Mouse (Mus musculus) liver, embryonic 15.5 days (tissue): ENCODE measurements around the gene Phf7. TPM values are rescaled to one million over a fixed set of nuclear protein-coding genes. Genes with fewer than 3 reads are reported as not detected.

Experiments
- ATAC-seq: fragments of 200-750 bp; cut with Nextera tagmentation; 2 replicates; pipeline ENCODE4 v1.8.0; 2017; ENCODE audit warnings: moderate number of reproducible peaks, mild to moderate bottlenecking, moderate library complexity; ENCODE audit not compliant: insufficient read depth
- H3K27ac ChIP-seq: fragments of 300-500 bp; sonication (generic); replicated peaks from 2 replicates; pipeline ENCODE4 v1.5.1; 2015; ENCODE audit warnings: mild to moderate bottlenecking, inconsistent platforms
- H3K27me3 ChIP-seq: fragments of 300-500 bp; sonication (generic); 2 replicates; pipeline ENCODE4 v1.6.1; 2015; ENCODE audit warnings: mild to moderate bottlenecking, inconsistent platforms
- H3K36me3 ChIP-seq: fragments of 300-500 bp; sonication (generic); replicated peaks from 2 replicates; pipeline ENCODE4 v1.6.1; 2015; ENCODE audit warnings: moderate library complexity, mild to moderate bottlenecking, inconsistent platforms
- H3K4me1 ChIP-seq: fragments of 300-500 bp; sonication (generic); replicated peaks from 2 replicates; pipeline ENCODE4 v1.6.1; 2015; ENCODE audit warnings: inconsistent platforms
- H3K4me2 ChIP-seq: fragments of 300-500 bp; sonication (generic); 2 replicates; pipeline ENCODE4 v1.6.1; 2015; ENCODE audit warnings: moderate library complexity, mild to moderate bottlenecking, inconsistent platforms
- H3K4me3 ChIP-seq: fragments of 300-500 bp; sonication (generic); replicated peaks from 2 replicates; pipeline ENCODE4 v1.5.1; 2015; ENCODE audit warnings: mild to moderate bottlenecking, inconsistent platforms
- H3K9ac ChIP-seq: fragments of 300-500 bp; sonication (generic); 2 replicates; pipeline ENCODE4 v1.6.1; 2015; ENCODE audit warnings: moderate library complexity, mild to moderate bottlenecking, inconsistent platforms
- H3K9me3 ChIP-seq: fragments of 300-500 bp; sonication (generic); replicated peaks from 2 replicates; pipeline ENCODE4 v1.6.1; 2016; ENCODE audit warnings: inconsistent platforms
- WGBS: fragments of 180-500 bp; shearing (Covaris S2); methylation state at CpG from one replicate; pipeline ENCODE4 v1.1.7; 2015; ENCODE audit warnings: mixed read lengths; ENCODE audit not compliant: insufficient replicate concordance; 5-methylcytosine and 5-hydroxymethylcytosine counted together
- polyA plus RNA-seq: library from polyadenylated mRNA; unstranded; fragments of >200 nt; fragmentation: Nextera tagmentation; extraction: Ambion mirVana; gene quantifications from 2 replicates; pipeline ENCODE4 v1.2.1, GENCODE M21; 2015

The Phf7 gene
- polyA plus RNA-seq, 1 experiment from 2014 or later, result 6.3 TPM

DNA sequence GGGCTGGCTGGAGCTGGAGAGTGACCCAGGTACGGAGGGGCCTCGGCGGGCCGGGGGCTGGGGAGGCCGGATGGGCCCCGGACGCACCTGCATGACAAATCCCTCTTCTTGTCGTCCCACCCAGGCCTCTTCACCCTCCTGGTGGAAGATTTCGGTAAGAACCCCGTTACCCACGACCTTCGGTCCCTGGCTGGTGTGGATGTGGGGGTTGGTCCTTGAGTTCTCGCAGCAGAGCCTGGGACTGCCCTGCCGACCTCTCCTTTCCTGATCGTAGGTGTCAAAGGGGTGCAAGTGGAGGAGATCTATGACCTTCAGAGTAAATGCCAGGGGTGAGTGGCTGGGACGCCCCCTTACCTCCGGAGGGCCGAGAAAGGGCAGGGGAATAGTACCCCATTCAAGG, 509 bp upstream of the Phf7 start:
- Histone ChIP-seq H3K4me2 (peak overlapping the region; percentile 82), H3K4me3 (peak overlapping the region; percentile 98), H3K36me3 (peaks cover 40% of the 10 kb centered on the region), H3K9ac (peak overlapping the region; percentile 96), H3K9me3 (no peaks in the 10 kb centered on the region), H3K27ac (peak overlapping the region; percentile 79), H3K4me1 (peaks cover 23% of the 10 kb centered on the region), H3K27me3 (no peaks in the 10 kb centered on the region)
- peak; percentile 10 for ATAC-seq
- under 1% methylated on average over 18 of the region's 18 CpGs for WGBS

DNA sequence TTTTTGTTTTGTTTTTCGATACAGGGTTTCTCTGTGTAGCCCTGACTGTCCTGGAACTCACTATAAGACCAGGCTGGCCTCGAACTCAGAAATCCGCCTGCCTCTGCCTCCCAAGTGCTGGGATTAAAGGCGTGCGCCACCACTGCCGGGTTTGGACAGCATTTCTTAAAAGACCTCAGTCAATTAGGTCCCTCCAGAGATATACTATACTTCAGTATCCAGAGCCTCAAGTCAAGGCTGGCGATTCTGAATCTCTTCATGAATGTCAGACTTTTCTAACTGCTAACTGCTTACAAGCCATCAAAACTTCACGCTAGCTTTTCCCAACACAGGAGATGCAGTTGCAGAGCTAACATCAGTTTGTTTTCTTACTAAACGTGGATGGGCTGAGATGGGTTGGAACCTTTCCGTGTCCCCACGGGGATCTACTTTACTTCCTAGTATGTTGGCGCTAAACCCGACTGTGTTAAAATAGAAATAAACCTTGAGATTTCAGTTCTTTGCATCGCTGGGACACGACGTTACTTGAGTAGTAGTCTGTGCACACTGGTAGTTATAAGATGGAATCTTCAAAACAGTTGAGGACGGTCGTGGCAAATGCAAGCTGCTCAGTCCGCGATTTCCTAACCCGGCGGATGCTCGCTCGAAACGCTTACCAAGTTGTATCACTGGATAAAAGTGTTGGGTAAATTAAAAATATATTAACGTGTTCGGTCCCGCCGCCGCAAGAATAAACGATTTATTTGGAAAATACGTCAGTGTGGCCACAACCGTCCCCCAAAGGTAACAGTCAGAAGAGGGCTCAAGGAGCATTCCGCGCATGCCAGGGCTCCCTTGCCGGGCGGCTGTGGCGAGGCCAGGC, 664 bp downstream of the Phf7 start:
- Histone ChIP-seq H3K4me2 (peak overlapping the region; percentile 82), H3K9ac (peak overlapping the region; percentile 75), H3K36me3 (peaks cover 28% of the 10 kb centered on the region), H3K27ac (peak overlapping the region; percentile 89), H3K27me3 (no peaks in the 10 kb centered on the region), H3K9me3 (no peaks in the 10 kb centered on the region), H3K4me3 (peak overlapping the region; percentile 98), H3K4me1 (peaks cover 23% of the 10 kb centered on the region)
- 12% methylated on average over 38 of the region's 38 CpGs for WGBS
- peak; percentile 83 for ATAC-seq

DNA sequence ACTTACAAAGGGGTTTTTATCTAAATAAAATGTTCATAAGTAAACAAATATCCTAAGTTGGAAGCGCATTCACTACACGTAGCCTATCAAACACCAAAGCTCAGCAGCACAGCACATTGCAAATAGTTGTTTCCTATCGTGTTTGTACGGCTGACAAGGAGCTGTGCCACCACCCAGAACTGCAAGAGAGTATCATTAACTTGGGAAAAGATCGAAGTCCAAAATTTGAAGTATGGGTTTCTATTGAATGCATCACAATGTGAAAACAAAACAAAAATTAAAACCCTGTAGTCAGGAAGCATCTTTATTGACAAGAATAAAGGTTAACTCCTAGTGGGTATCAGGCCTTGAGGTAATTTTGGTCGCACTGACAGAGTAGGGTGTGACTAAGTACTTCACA, 2.7 kb downstream of the Phf7 start:
- WGBS, result 78% methylated on average over 6 of the region's 6 CpGs
- H3K27me3 ChIP-seq, result no peaks in the 10 kb centered on the region

DNA sequence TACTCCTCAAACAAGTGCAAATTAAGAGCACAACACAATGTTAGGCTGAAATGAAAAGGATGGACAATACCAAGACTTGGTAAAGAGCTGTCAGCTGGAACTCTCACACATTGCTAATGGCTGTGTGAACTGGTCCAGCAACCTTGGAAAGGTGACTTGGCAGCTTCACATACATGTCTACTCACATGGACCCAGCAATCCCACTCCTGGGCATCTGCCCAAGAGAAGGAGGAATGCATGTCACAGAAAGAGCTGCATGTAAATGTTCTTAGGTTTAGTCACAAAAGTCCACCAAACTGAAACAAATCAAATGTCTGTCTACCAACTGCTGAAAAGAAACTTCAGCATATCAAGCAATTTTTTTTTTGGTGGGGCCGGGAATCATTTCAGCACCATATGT, 5.2 kb downstream of the Phf7 start:
- peaks cover 14% of the 10 kb centered on the region for H3K4me1 ChIP-seq
- H3K27ac ChIP-seq, result no peak overlapping the region
- ATAC-seq, result no peak
- 76% methylated on average over 1 of the region's 1 CpGs for WGBS
- no peaks in the 10 kb centered on the region for H3K9me3 ChIP-seq
- H3K4me2 ChIP-seq, result no peak overlapping the region
- H3K9ac ChIP-seq, result no peak overlapping the region
- no peak overlapping the region for H3K4me3 ChIP-seq
- no peaks in the 10 kb centered on the region for H3K36me3 ChIP-seq
- H3K27me3 ChIP-seq, result no peaks in the 10 kb centered on the region

More for the DNA sequence above, 2.7 kb downstream of the Phf7 start:
- Histone ChIP-seq H3K4me2 (no peak overlapping the region), H3K9me3 (no peaks in the 10 kb centered on the region), H3K36me3 (peaks cover 8% of the 10 kb centered on the region), H3K4me1 (peaks cover 23% of the 10 kb centered on the region), H3K9ac (no peak overlapping the region), H3K4me3 (no peak overlapping the region), H3K27ac (no peak overlapping the region)
- ATAC-seq, result no peak

DNA sequence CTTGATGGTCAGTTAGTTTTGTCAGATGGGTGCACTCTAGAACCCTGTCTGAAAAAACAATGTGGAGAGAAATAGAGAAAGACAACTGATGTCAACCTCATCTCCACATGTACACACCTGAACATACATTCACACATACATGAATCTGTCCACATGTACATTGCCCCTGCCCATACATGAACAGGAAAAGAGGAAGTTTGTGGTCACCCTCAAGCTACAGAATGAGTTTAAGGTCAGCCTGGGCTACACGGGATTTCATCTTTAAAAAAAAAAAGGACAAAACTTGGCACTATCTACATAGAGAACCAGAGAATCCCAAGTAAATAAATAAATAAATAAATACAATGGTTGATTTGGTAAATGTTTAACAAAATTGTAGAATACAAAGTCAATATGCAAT, 6.3 kb downstream of the Phf7 start:
- no peak overlapping the region for H3K4me2 ChIP-seq
- no peak for ATAC-seq
- no peak overlapping the region for H3K27ac ChIP-seq
- H3K4me3 ChIP-seq, result no peak overlapping the region
- no peaks in the 10 kb centered on the region for H3K27me3 ChIP-seq
- no peaks in the 10 kb centered on the region for H3K9me3 ChIP-seq
- H3K4me1 ChIP-seq, result peaks cover 5% of the 10 kb centered on the region
- H3K9ac ChIP-seq, result no peak overlapping the region
- no peaks in the 10 kb centered on the region for H3K36me3 ChIP-seq
- 22% methylated on average over 1 of the region's 1 CpGs for whole genome bisulfite sequencing

DNA sequence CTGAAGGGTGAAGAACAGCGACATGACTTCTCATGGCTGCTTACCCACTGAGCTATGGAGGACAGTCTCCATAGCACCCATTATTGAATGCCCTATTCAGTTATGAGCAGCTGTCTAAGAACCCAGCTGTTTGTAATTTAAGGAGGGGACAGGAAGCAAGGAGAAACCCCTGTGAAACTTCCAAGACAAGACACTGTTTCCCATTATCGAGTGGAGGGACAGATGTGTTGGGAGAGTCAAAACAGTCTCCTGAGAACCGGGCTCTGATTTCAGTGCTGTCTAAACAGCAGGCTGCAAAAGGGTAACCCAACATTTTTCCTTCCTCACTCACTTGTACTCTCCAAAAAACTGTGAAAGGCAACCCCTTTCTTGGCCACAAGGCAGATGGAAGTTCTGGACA, 10.6 kb downstream of the Phf7 start:
- H3K27ac ChIP-seq, result no peak overlapping the region
- no peaks in the 10 kb centered on the region for H3K4me1 ChIP-seq
- WGBS, result 56% methylated on average over 3 of the region's 3 CpGs
- no peaks in the 10 kb centered on the region for H3K9me3 ChIP-seq
- no peak overlapping the region for H3K4me3 ChIP-seq
- H3K4me2 ChIP-seq, result no peak overlapping the region
- no peaks in the 10 kb centered on the region for H3K27me3 ChIP-seq
- no peak for ATAC-seq
- H3K36me3 ChIP-seq, result no peaks in the 10 kb centered on the region
- H3K9ac ChIP-seq, result no peak overlapping the region

DNA sequence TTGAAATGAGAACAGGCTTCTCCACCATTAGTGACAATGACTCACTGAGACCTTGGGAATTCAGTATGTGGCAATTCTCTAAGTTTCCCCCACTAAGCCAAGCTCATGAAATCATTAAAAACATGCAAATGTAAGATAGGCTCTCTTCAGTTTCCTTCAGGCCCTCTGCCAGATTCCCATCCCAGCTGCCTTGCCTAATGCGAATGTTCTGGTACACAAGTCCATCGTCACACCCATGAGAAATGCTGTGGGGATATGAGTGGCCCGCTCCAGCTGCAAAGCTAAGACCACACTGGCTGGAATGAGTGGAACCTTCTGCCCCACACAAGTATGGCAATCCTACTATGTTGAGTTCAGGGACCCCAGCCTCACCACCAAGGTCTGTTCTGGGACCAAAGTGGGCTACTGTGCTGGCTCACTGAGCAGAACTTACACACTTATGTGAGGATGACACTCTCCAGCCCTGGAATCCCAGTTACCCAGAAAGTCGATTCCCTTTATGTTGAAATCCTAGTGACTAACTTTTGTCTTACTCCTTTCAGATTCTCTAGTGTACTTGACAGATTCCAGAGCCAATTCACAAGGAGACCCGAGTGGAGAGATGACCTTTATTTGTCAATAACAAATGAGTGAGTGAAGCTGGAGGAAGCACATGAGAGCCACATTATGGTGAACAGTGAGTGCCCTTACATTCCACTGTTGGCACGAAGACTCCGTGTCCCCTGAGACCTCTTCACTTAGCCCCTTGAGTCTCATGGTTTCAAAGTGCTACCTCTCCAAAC, 13.8 kb downstream of the Phf7 start:
- Histone ChIP-seq H3K27ac (no peak overlapping the region), H3K36me3 (no peaks in the 10 kb centered on the region), H3K4me3 (no peak overlapping the region), H3K4me2 (no peak overlapping the region), H3K4me1 (0 out of 2 replicates have a peak, but pooled peaks cover 13% of the 10 kb centered on the region), H3K9me3 (no peaks in the 10 kb centered on the region), H3K27me3 (peaks cover 13% of the 10 kb centered on the region), H3K9ac (no peak overlapping the region)
- no peak for ATAC-seq
- 77% methylated on average over 7 of the region's 7 CpGs for WGBS

DNA sequence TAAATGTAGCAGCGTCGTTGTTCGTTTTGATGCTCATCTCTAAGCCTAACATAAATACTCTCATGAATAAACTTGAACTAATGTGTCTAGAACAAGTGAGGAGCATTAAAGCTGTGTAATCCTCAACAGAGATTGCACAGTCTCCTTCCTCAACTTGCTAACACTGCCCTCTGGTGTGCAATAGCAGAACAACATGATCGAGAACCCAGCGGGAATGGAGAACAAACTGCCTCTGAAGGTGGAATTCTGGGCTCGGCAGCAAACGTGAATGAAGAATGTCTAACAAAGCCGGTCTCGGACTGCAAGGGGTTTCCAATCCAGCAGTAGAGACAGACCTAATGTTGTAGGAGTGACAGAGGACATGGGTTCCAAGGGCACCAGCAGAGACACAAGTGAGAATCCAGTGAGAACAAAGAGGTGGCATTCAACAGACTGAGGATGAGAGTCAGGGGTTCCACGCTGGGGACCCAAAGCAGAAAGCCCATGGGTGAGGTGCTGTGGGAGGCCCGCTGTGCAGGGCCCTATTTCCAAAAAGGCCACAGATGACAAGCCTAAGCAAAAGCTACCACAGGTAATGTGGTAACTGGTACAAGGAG, 17.0 kb downstream of the Phf7 start:
- Histone ChIP-seq H3K4me1 (0 out of 2 replicates have a peak, but pooled peaks cover 13% of the 10 kb centered on the region), H3K4me3 (no peak overlapping the region), H3K9me3 (no peaks in the 10 kb centered on the region), H3K9ac (no peak overlapping the region), H3K27ac (no peak overlapping the region), H3K36me3 (no peaks in the 10 kb centered on the region), H3K27me3 (peaks cover 26% of the 10 kb centered on the region), H3K4me2 (no peak overlapping the region)
- no peak for ATAC-seq
- WGBS, result 10% methylated on average over 11 of the region's 11 CpGs

DNA sequence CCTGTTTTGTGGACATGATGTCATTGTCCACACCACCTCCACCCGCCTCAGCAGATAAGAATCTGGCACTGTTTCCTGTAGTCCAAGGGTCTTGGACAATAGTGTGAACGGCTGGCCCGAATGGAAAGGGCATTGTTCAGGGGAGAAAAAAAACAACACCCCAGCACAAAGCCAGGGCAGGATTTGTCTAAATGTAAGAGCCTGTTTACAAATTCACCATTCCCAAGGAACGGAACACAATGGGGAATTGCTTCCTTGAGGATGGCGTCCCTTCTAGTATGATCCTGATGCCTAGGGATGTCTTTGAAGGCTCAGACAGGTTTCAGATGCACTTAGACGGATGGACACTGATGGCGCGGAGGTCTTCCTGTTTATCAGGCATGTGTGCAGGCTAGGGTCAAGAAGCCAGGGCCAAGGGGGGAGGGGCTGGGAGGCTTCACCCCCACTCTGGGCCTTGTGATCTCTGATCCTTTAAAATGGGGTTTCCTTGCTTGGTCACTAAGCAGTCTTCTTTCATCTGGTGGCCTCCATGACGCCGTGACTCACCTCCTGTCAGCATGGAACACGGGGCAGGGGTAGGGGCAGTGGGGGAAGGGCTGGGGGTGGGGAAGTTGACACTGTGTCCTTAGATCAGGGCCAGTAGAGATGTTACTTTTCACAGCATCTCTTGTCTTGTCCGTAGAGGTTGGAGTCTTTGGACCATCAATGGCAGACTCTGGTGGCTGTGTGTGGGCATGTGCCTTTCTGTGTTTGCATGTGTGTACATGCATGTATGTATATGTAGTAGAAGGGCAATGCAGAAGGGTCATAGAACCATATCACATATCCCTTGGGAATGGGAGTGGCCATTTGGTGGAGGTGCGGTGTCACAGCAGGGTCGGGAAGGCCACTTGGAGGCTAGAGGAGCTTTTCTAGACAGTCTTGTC, 17.8 kb downstream of the Phf7 start:
- Histone ChIP-seq H3K27me3 (peaks cover 30% of the 10 kb centered on the region), H3K4me3 (no peak overlapping the region), H3K4me2 (no peak overlapping the region), H3K9me3 (no peaks in the 10 kb centered on the region), H3K36me3 (no peaks in the 10 kb centered on the region), H3K9ac (no peak overlapping the region), H3K4me1 (peaks cover 19% of the 10 kb centered on the region; the same call in 1 of the 2 replicates), H3K27ac (no peak overlapping the region)
- WGBS, result 43% methylated on average over 14 of the region's 14 CpGs
- 0 out of 2 replicates have a peak, but pooled peaks have one; percentile 27 for ATAC-seq

DNA sequence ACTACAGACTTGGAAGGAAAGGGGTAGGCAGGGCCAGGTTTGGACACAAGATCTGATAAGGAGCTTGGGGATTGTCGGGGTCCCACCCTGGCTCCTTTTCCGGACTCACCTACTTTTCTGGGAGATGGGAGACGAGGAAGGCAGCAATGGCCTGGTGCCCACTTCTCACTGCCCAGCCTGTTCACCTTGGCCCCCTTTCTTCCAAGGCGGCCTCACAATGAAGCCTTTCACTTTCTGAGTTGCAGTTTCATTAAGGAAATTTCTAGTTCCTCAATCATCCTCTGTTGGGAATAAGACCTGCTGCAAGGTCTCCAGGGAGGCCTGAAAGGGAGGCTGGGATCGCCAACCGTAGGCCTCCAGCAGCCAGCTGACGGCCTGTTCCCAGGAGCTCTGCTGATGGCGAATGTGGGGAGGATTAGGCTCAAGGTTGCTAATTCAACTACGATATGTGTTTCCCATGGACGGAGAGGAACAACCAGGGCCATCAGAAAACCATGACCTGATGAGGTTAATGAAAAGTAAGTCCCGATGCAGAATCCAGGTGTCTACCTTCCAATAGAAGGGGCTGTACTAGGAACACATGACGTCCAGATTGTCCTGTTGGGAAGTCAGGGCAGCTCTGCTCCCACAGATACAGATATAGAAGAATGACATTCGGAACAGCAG, 18.6 kb downstream of the Phf7 start:
- peaks cover 37% of the 10 kb centered on the region for H3K27me3 ChIP-seq
- no peak overlapping the region for H3K9ac ChIP-seq
- ATAC-seq, result no peak; the same call in 1 of the 2 replicates
- no peak overlapping the region for H3K27ac ChIP-seq
- WGBS, result 59% methylated on average over 13 of the region's 13 CpGs
- no peaks in the 10 kb centered on the region for H3K9me3 ChIP-seq
- H3K36me3 ChIP-seq, result no peaks in the 10 kb centered on the region
- no peak overlapping the region for H3K4me2 ChIP-seq
- H3K4me3 ChIP-seq, result no peak overlapping the region
- H3K4me1 ChIP-seq, result peaks cover 19% of the 10 kb centered on the region; the same call in 1 of the 2 replicates
